Mouse (Mus musculus) megakaryocyte progenitor cell, adult 5-6 weeks (primary cell): ENCODE measurements around the gene Gm28051. TPM values are rescaled to one million over a fixed set of nuclear protein-coding genes. Genes with fewer than 3 reads are reported as not detected.
A peak's percentile ranks its signal among the peaks of the same experiment; 100 is the strongest.

ENCODE experiments used
- ATAC-seq: replicated peaks from 2 replicates; pipeline ENCODE4 v1.8.0; 2016; ENCODE audit warnings: mild to moderate bottlenecking, moderate TSS enrichment, inconsistent platforms; ENCODE audit not compliant: poor library complexity
- total RNA-seq, 2 experiments: library from RNA; stranded (forward) in 1 of 2; stranded (reverse) in 1 of 2; fragments of 157-497, 149-512 nt in 1 of 2; fragments of 200-1000 nt in 1 of 2; gene quantifications; 2 replicates each; pipeline versions ENCODE4 v1.2.3 to v1.2.4; 2015 to 2017

Gene Gm28051
- total RNA-seq (2015) (not detected in 2 replicates), total RNA-seq (2017) (not detected in 2 replicates)

- peak; percentile 93 for ATAC-seq
Observed at GRCm38 (mm10) chr12:102757689-102758402, at the start of gene Gm28051, which contains the start of the genes Gon7 and Ubr7. Gene Gm28051, minus strand, starts transcription at chr12:102757765. Gene Gon7, minus strand, starts transcription at chr12:102757803. Gene Ubr7, plus strand, starts transcription at chr12:102757967.

GRCm38 (mm10) chr12:102799528-102799927 lies 42.0 kb upstream of the Gm28051 start:
- peak; percentile 87 for ATAC-seq

- no peak for ATAC-seq
Observed at GRCm38 (mm10) chr12:102787927-102788326, 30.4 kb upstream of the Gm28051 start.

GRCm38 (mm10) chr12:102785593-102785985 lies 28.0 kb upstream of the Gm28051 start:
- ATAC-seq = no peak

- peak; percentile 91 for ATAC-seq
Observed at GRCm38 (mm10) chr12:102784899-102785592, 27.5 kb upstream of the Gm28051 start.

- no peak for ATAC-seq
Observed at GRCm38 (mm10) chr12:102782841-102783240, 25.3 kb upstream of the Gm28051 start.

GRCm38 (mm10) chr12:102779452-102779851 lies 21.9 kb upstream of the Gm28051 start:
- ATAC-seq = peak; percentile 74

- no peak for ATAC-seq
Observed at GRCm38 (mm10) chr12:102778151-102778550, 20.6 kb upstream of the Gm28051 start.

GRCm38 (mm10) chr12:102776035-102776434 lies 18.5 kb upstream of the Gm28051 start:
- ATAC-seq = no peak

GRCm38 (mm10) chr12:102772676-102773075 lies 15.1 kb upstream of the Gm28051 start:
- no peak for ATAC-seq

GRCm38 (mm10) chr12:102771601-102772000 lies 14.0 kb upstream of the Gm28051 start:
- no peak for ATAC-seq

GRCm38 (mm10) chr12:102769000-102769399 lies 11.4 kb upstream of the Gm28051 start:
- peak; percentile 57; the same call in 1 of the 2 replicates for ATAC-seq

GRCm38 (mm10) chr12:102763696-102764095 lies 6.1 kb upstream of the Gm28051 start:
- no peak for ATAC-seq

GRCm38 (mm10) chr12:102761668-102762067 lies 4.1 kb upstream of the Gm28051 start:
- ATAC-seq = no peak

- no peak for ATAC-seq
Observed at GRCm38 (mm10) chr12:102758936-102759335, 1.4 kb upstream of the Gm28051 start.

GRCm38 (mm10) chr12:102758403-102758756 lies 815 bp upstream of the Gm28051 start, which contains the start of gene Gm20604:
Gene Gm20604, minus strand, starts transcription at chr12:102758672.
- no peak for ATAC-seq

- peak; percentile 59; the same call in 1 of the 2 replicates for ATAC-seq
Observed at GRCm38 (mm10) chr12:102757055-102757688, 393 bp downstream of the Gm28051 start.

GRCm38 (mm10) chr12:102756304-102756703 lies 1.3 kb downstream of the Gm28051 start:
- ATAC-seq = peak; percentile 23; the same call in 1 of the 2 replicates

GRCm38 (mm10) chr12:102748256-102748655 lies 9.3 kb downstream of the Gm28051 start:
- ATAC-seq = no peak

GRCm38 (mm10) chr12:102744839-102745238 lies 12.7 kb downstream of the Gm28051 start:
- peak; percentile 74 for ATAC-seq
